Mouse (Mus musculus) kidney, adult 9 months (tissue): ENCODE results near the gene Cirbp.

Source experiments
- DNase-seq: peaks from one replicate; pipeline ENCODE4 v3.0.0; 2022

Gene Cirbp

GRCm38 (mm10) chr10:80138553-80139438 is 27.0 kb upstream of the Cirbp start, which contains the start of gene Atp5d:
Gene Atp5d, plus strand, starts transcription at chr10:80138632.
- peak; percentile 61 for DNase-seq

GRCm38 (mm10) chr10:80139439-80139775 is 26.4 kb upstream of the Cirbp start:
- DNase-seq: no peak

GRCm38 (mm10) chr10:80139975-80140665 is 25.7 kb upstream of the Cirbp start:
- peak; percentile 35 for DNase-seq

- DNase-seq: no peak
Measured at GRCm38 (mm10) chr10:80140666-80141035, 25.1 kb upstream of the Cirbp start, which contains the start of gene Cbarp. Gene Cbarp, minus strand, starts transcription at chr10:80140835.

GRCm38 (mm10) chr10:80141243-80141642 is 24.5 kb upstream of the Cirbp start:
- DNase-seq: peak; percentile 97

GRCm38 (mm10) chr10:80141786-80142529 is 23.8 kb upstream of the Cirbp start:
- DNase-seq: peak; percentile 98

GRCm38 (mm10) chr10:80142530-80142925 is 23.3 kb upstream of the Cirbp start:
- DNase-seq: peak; percentile 85

- no peak for DNase-seq
Measured at GRCm38 (mm10) chr10:80143664-80144063, 22.1 kb upstream of the Cirbp start.

GRCm38 (mm10) chr10:80144159-80144558 is 21.6 kb upstream of the Cirbp start:
- peak; percentile 37 for DNase-seq

- DNase-seq: peak; percentile 79
Measured at GRCm38 (mm10) chr10:80144864-80145838, 20.6 kb upstream of the Cirbp start.

GRCm38 (mm10) chr10:80145896-80146295 is 19.9 kb upstream of the Cirbp start:
- peak; percentile 84 for DNase-seq

- DNase-seq: peak; percentile 77
Measured at GRCm38 (mm10) chr10:80146568-80147011, 19.2 kb upstream of the Cirbp start.

GRCm38 (mm10) chr10:80147146-80147718 is 18.6 kb upstream of the Cirbp start:
- DNase-seq: peak; percentile 54

- DNase-seq: peak; percentile 91
Measured at GRCm38 (mm10) chr10:80147719-80148601, 17.8 kb upstream of the Cirbp start, which contains the start of gene Midn. Gene Midn, plus strand, starts transcription at chr10:80148272.

GRCm38 (mm10) chr10:80148610-80149290 is 17.0 kb upstream of the Cirbp start:
- DNase-seq: peak; percentile 96

- DNase-seq: peak; percentile 99
Measured at GRCm38 (mm10) chr10:80149291-80150225, 16.2 kb upstream of the Cirbp start.

- peak; percentile 64 for DNase-seq
Measured at GRCm38 (mm10) chr10:80150226-80151210, 15.3 kb upstream of the Cirbp start.
